Mouse (Mus musculus): ENCODE results near the gene Tuba4a.
A peak's percentile ranks its signal among the peaks of the same experiment; 100 is the strongest.

The Tuba4a gene

DNA sequence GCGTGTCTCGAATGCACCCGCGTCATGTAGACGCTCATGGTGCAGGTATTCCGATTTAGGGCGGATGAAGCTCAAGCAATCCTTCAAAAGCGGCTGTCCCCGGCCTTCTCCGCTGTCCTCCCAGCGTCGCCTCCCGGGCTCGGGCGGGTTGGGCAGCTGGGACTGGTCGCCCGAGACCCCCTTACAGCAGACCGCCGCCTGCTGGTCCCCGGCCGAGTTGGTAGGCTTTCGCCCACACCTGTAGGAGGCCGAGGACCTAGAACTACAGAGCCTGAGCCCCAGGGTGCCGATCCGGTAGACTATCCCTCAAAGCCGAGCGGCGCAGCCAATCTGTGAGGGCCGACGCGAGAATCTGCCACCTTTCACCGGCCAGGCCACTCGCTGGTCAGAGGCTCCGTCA, at the start of gene Tuba4a:
Gene Tuba4a, minus strand, starts transcription at position 335 of the 400 bp plus-strand sequence.
- peak; percentile 46 for DNase-seq (ENCODE audit: low spot score)

DNA sequence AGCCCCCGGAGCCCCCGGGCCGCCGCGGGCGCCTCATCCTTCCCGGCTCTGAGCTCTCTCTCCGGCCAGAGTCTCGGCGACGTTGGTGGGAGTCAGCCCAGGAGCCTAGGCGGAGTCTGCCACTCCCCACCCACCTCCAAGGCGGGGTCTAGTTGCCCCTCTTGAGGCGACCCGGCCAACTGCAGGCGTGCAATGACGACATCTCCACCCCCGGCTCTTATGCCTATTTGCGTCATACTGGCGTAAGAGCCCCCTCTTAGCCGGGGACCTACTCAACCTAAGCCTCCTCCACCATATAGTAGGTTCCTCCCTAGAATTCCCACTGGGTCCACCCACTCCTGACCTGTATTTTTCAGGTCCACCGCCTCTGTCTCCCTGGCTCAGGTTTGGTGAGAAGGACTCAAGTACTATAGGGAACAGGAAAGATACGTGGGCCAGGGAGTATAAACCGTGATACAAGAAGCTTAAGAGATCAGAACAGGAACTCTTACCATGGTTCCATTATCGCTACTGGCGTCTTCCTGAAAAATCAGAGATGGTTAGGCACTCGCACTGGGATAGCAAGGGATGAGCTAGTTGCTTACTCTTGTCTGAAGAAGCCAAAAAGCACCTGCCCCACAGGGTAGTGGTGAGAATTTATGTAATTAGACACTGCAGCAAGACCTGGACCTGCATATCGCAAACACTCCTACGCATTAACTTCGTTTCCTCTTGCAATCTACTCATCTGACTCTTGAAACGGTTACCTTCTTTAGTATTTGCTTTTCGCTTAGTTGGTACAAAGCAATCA, 44.6 kb upstream of the Tuba4a start, which contains the start of gene Ptprn:
Gene Ptprn, minus strand, starts transcription at position 412 of the 790 bp plus-strand sequence.
- DNase-seq (ENCODE audit: low spot score) = peak; percentile 53

DNA sequence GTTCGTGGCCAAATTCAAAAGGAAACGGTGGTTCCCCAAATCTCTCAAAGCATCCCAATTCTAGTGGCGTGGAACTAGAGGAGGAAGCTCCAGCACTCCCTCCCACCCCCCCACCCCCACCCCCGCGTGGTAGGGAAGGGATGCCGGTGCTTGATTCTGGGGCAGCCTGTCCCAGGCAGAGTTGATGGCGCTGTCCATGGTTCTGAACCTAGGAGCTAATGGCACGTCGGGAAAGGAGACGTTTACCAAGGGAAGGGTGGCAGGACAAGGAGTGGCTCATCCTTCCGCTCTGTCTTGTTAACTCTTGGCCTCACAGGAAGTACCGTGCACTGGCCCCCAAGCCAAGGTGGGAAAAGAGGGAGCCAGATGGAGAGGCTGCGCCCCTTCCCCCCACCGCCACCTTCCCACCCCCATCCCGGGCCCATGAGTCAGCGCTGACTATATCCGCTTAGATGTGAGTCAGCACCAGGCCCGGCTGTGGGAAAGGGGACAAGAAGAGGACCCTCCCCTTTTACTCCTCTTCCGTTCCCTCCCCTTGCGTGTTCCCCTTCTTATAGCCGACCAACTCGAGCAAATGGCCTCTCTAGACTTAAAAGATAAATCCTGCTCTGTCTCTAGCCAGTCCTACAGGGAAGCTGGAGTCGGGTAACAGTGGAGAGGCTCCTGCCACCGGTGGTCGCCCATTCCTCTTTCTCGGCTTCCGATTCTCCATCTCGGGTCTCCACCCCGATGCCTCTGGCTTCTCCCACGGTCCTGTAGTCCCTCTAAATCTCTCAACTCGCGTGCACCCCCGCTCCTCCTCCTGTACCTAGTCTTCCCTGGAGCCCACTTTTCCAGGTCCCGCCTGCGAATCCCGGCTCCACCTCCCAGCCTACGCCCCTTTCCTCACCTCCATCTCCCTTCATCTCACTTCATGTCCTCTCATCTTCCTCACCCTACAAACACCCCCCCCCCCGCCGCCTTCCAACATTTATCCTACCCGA, 43.6 kb upstream of the Tuba4a start:
- peak; percentile 78 for DNase-seq (ENCODE audit: low spot score)

DNA sequence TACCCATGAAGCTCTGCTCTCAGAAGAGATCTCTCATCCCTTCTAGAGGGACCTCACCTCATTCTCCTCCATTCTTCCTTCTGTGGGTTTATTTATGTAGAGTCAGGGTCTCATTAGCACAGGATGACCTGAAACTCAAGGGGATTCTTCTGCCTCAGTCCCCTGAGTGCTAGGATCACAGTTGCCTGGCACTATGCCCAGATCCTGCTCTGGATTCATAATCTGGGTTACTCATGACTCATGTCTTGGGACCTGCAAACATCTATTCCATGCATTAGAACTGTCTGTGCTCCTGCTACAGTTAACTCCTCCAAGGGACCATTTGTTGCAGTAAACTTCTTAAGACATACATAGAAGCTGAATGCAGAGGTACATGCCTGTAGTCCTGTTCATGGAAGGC, 41.6 kb upstream of the Tuba4a start:
- DNase-seq (ENCODE audit: low spot score) = no peak

DNA sequence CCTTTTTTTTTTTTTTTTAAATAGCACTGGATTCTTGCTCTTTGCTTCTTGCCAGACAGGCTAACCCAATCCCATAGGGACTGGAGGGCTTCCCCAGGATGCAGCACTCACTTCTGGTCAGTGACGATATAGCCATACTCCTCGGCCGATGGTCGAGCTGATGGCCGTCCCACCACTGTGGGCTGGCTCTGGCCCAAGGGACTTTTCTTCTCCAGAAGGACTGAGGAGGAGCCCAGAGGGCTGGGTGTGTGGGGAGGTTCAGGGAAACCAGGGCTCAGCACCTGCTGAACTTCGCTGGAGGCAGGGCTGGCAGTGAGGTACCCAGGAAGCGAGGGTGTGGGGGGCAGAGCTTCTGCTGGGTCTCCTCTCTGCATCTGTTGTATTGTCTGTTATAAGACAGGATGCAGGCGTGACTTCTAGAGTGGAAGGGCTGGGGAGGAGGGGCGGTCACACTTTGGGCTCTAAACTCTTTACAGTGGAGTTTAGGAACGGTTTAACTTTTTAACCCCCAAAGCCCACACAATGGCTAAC, 35.9 kb upstream of the Tuba4a start:
- no peak for DNase-seq (ENCODE audit: low spot score)

DNA sequence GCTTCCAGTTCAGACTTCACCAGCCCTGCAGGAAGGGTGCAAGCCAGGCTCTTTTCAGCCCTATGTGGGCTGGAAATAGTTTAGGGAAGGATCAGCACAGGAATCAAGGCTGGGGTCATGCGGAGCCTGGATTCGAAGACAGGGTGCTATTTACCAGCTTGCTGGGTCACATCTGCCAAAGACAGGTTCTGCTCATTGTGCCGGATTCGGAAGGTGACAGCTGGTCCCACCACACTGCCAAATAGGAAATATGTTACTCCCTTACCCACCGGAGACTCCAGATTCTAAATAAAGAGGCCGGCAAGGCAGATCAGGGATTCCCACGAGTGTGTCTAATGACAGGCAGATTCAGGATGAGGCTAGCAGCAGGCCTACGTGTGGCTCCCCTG, 35.0 kb upstream of the Tuba4a start:
- DNase-seq (ENCODE audit: low spot score) = no peak

DNA sequence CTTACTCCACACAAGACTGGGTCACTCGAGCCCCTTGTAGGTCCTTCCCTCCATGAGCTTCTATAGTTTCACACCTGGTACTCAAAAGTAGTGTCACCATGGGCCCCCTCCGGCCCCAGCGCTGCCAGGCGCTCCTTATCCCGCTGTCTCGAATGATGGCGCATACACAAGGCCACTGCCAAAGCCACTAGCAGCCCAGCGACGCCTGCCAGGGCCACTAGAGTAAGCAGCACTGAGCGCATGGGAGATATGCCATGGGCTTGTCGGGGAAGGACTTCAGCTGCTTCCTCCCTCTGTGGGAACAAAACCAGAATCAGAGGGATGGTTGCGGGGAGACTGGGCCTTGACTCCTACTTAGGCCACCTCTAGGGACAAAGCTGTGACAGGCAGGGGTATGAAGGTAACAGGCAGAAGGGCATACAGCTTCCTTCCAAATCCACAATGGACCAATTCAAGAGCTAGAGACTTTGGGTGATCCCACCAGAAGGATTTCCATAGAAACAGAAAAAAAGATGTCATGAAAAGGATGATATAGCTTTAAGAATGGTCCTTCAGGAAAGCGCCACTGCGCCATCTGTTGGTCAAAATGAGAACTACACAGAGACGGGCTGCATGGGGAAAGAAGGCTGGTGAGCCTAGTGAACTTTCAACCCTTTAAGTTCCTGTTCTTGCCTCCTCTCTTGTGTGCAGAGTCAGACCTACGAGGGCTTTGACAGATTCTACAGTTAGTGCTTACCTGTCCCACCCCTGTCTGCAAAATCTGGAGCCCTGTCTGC, 34.4 kb upstream of the Tuba4a start:
- peak; percentile 91 for DNase-seq (ENCODE audit: low spot score)

DNA sequence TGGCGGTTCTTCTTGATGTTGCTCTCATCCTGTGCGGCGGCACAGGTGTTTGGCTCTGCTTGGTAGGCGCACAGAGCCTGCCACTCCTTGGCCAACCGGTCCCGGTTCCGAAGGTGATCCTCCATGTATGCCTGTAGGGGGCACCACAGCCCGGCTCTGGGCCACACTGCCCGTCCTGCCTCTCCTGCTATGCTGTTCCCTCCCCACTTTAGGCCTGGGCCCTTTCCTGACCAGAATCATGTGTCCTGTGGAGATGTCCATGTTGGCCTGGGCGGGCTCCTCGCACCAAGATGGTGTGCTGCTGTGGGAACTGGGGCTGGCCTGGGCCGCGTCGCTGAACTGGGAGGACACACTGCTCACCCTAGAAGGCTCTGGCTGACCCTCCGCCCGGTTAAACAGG, 33.4 kb upstream of the Tuba4a start:
- no peak for DNase-seq (ENCODE audit: low spot score)

DNA sequence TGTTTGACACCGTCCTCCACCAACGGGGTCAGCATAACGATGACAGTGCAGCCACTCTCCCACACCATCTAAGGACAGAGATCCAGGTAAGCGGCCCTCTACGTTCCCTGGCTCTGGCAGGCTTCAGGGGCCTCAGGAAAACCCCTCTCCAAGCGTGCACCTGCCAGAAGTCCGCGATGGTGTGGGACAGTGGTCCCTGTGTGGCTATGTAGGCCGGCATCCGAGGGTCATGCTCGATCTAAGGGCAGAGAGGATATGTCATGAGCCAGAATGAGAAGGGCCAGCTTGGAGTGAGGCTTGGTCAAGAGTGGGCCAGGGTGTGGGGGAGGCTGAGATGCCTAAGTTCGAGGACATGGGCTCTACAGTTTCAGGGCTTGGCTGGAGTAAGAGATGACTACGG, 32.6 kb upstream of the Tuba4a start:
- no peak for DNase-seq (ENCODE audit: low spot score)

DNA sequence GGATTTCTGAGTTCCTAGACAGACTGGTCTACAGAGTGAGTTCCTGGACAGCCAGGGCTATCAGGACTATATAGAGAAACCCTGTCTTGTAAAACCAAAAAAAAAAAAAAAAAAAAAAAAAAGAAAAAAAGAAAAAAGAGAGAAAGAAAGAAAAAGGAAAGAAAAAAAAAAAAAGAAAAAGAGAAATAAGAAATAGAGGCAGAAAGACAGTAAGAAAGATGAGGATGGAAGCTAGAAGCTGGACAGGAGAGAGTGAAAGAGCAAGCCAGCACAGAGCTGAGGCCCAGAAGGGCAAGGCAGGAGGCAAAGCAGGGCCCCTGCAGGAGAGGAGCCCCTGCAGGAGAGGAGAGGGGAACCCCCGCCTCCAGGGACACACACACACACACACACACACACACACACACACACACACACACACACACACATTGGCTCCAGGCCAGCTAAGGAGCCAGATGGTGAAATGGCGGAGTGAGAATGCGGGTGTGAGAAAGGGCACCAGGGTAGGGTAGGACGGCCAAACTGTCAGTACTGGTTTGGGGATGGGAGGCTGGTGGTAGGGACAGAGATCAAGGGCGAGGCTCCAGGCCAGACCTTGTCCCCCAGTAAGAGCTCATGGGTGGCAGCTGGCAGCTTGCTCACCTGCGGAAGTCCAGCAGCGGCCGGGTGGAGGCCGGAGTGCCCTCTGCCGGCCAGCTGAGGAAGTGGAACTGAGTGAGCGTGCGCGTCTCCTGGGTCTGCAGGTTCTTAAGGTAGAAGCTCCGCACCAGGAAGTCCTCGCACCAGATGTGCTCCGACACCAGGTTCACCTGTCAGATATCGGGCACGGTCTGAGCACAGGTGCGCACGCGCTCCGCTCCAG, 31.7 kb upstream of the Tuba4a start:
- DNase-seq (ENCODE audit: low spot score) = peak; percentile 81

DNA sequence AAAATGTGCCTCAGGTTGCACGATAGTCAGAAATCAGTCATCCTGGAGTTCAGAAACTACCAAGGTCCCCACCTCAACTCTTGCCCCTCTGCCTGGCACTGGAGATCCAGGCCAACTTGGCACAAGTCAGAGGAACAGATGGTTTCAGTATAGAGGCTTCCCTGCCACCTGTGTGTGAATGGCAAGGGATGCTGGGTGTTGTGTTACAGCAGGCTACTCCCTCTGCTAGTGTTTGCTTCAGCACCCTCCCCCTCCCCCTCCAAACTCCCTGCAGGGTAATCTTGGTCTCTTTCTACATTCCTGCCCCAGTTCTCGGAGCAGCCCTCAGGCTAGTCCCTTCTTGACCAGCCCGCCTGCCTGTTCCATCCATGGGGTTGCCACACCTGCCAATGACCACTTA, 30.8 kb upstream of the Tuba4a start:
- DNase-seq (ENCODE audit: low spot score) = no peak

DNA sequence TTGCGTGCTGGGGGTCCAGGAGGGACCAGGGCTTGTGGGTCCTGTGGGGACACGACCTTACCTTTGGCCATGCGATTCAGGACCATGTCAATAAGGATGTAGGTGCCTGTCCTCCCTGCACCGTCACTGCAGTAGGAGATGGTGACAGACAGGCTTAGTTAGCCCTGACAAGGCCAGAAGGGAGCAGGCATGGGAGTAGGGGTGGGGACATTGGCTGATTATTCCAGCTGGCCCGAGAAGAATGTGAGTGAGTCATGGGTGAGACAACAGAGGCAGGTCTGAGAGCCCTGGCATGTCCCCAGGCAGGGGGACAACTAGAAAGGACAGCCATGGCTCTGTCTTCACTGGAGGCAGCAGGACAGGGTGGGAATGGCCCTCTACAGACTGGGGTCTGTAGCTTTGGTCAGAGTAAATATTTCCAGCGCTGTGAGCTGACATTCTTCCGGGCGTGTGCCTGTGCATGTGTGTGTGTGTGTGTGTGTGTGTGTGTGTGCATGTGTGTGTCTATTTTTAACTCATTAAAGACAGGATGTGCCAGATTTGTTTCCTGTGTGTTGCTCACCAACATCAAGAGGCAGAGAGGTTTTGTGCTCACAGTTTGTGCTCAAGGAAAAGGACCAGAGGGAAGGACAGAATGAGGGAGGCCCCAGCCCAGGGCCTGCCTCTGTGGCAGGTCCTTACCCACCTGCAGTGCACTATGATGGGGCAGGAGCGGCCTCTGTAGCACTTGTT, 28.5 kb upstream of the Tuba4a start:
- DNase-seq (ENCODE audit: low spot score) = no peak

DNA sequence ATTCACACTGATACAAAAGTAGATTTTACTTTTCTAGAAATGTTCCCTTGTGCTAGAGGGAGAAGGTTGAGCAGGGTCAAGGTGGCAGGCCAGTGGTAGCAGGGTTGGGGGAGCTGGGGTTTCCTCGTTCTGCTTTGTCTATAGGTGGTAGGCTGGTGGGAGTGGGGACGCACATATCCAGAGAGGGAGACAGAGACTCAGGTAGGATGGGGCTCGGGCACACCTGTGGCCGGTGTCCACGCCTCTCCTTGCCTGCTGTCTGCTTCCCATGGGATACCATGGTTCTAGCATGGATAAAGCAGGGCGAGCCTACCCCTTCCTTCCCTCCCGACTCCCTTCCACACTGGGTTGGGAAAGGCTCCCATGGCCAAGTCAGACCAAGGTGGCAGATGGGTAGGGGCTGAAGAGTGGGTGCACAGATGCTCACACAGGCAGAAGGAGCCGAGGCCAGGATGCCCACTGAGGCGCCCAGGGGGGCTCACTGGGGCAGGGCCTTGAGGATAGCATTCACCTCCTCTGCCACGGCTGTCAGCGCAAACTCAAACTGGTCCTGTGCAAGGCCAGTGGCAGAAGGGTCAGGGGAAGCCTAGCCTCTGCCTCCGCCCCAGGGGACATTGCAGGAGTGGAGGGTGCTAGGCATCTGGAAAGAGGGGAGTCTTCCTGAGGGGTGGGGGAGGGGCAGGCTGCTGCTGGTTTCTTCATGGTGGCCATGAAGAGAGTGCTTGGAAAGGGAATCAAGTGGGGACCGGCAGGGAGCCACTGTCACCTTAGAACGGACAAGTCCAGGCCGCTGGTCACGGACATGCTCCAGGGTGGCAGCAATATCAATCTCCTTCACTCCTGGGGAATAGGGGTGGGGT, 27.6 kb upstream of the Tuba4a start:
- no peak for DNase-seq (ENCODE audit: low spot score)

DNA sequence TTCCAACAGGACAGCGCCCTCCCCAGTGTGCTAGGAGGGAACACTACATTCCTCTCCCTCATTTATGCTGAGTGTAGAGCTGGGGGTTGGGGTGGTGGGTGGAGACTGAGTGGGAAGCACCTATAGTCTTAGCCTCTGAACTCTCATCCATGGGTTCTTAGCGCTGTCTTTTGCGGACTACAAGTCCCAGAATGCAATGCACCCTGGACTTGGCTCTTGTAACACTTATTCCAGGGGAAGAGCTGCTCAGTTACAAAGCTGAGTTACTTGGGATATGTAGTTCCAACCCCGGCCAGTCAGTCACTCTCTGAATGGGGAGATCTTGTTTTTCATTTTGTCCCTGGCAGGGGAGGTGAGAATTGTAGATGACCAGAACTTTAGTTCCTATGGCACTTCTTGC, 25.2 kb upstream of the Tuba4a start:
- DNase-seq (ENCODE audit: low spot score) = peak; percentile 69

DNA sequence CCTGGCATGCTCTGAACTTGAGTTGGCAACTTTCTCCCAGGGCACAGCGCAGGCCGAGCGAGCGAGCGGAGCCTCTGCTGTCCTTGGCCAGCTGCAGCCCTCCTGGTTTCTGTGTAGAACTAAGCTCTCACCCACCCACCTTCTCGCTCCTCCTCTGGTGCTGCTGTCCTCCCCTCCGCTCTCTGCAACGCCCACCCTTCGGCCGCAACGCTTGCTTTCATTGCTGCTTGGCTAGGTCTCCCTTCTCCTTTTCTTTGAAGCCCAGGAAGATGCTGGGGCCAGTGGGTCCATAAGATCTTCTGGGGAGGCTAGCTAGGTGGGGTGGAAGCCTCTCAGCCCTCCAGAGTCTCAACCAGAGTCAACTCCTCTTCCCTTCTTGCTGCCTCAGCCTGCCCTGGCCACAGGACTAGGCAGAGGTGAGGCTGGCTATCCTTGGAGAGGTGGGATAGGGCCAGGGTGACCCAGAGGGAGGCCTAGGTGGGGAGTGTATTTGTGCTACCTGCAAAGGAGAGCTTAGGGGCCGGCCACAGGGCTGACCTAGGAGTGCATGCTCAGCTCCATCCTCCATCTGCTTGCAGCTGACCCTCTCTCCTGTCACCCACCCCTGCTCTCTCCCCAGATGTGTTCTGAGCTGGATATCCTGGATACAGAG, 24.6 kb upstream of the Tuba4a start:
- no peak for DNase-seq (ENCODE audit: low spot score)

DNA sequence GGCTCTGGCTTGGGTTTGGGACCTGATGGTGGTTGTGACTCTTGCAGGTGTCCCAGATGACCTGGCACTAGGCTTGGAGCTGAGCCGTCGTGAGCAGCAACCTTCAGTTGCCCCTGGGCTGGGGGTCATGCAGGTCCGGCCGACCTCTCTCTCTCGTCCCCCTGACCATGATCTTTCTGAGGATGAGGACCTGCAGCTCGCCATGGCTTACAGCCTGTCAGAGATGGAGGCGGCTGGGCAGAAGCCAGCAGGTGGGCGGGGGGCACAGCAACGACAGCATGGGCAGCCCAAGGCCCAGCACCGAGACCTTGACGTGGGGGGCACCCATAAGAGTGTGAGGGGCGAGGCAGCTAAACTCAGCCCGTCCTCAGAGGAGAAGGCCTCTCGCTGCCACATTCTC, 23.7 kb upstream of the Tuba4a start:
- no peak for DNase-seq (ENCODE audit: low spot score)

DNA sequence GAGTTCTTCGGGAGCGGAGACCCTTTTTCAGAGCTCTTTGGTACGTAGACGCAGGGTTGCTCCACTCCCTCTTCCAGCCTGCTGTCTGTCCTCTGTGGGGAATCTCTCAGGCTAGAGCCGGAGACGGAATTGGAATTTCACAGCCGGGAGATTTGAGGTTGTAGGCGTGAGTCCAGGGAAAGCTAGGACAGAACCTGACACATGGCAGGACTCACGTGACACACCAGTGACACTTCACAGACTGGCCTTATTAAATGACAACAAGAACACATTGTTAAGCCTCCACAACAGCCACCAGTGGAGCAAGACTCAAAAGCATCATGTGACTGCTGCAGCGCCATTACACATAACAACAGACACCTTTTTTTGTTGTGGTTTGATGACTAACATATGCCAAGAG, 19.9 kb upstream of the Tuba4a start:
- DNase-seq (ENCODE audit: low spot score) = no peak

DNA sequence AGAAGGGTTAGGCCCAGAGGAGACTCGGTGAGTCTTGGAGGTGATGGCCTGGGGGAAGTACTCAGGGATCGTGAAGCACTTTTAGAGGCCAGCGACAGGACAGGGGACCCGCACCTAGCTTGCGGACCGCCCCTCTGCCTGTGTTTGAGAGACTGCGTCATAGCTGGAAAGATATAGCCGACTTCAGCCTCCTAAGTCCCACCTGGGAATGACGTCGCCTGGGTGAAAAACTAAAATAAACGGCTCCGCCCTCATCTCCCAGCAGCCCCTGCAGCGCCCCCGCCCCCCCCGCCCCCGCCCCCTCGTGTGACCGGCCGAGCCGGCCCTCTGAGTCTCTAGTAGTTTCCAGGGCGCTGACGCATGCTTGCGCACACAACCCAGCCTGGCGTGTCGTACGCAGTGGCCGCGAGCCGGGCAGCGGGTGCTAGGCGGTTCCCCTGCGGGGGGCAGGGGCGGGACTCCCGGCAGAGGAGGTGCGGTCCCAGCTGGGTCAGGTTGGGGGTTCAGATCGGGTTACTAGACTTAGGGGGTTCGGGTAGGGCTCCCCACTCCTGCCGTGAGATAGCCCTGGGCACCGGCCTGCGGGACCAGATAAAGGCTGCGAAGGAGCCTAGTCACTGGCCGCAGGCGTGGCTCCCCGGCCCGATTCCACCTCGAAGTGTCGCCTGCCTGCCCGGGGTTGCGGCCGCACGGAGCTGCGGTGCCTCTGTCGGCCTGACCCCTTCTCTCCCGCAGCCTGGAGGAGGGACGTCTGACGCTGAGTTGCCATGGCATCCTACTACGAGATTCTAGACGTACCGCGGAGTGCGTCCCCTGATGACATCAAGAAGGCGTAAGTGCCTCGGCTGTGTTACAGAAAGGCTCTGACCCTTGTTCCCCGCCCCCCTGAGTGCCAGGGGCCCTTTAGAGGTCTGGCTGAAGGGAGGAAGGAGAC, 16.7 kb upstream of the Tuba4a start, which contains the start of gene Dnajb2:
Gene Dnajb2, plus strand, starts transcription at position 290 of the 934 bp plus-strand sequence.
- DNase-seq (ENCODE audit: low spot score) = peak; percentile 74

Data from retina, embryonic 14.5 days (tissue).